Mouse (Mus musculus) heart, postnatal 0 days (tissue): Measurements from ENCODE around the gene Gnb3. TPM values are rescaled to one million over a fixed set of nuclear protein-coding genes. Genes with fewer than 3 reads are reported as not detected.

Experiments used
- ATAC-seq: fragments of 200-750 bp; cut with Nextera tagmentation; 2 replicates; pipeline ENCODE4 v1.8.0; 2017; ENCODE audit warnings: low read depth, moderate number of reproducible peaks, moderate library complexity; ENCODE audit not compliant: insufficient read depth
- DNase-seq: peaks from one replicate; pipeline ENCODE4 v3.0.0-alpha.2; 2016; ENCODE audit warnings: low spot score
- H3K27ac ChIP-seq: fragments of 300-500 bp; sonication (generic); 2 replicates; pipeline ENCODE4 v1.5.1; 2014; ENCODE audit warnings: low read depth, mild to moderate bottlenecking
- H3K27me3 ChIP-seq: fragments of 300-500 bp; sonication (generic); 2 replicates; pipeline ENCODE4 v1.6.1; 2014; ENCODE audit warnings: low read length, mixed read lengths; ENCODE audit not compliant: control insufficient read depth, insufficient read depth
- H3K36me3 ChIP-seq: fragments of 300-500 bp; sonication (generic); replicated peaks from 2 replicates; pipeline ENCODE4 v1.6.1; 2014; ENCODE audit warnings: low read length, mixed read lengths; ENCODE audit not compliant: control insufficient read depth, insufficient read depth
- H3K4me1 ChIP-seq: fragments of 300-500 bp; sonication (generic); 2 replicates; pipeline ENCODE4 v1.6.1; 2014; ENCODE audit warnings: antibody characterized with exemption; ENCODE audit not compliant: control insufficient read depth, insufficient read depth
- H3K4me2 ChIP-seq: fragments of 300-500 bp; sonication (generic); 2 replicates; pipeline ENCODE4 v1.6.1; 2014; ENCODE audit warnings: low read depth, mild to moderate bottlenecking, low read length, moderate library complexity
- H3K4me3 ChIP-seq: fragments of 300-500 bp; sonication (generic); 2 replicates; pipeline ENCODE4 v1.5.1; 2014; ENCODE audit warnings: low read depth, low read length
- H3K9ac ChIP-seq: fragments of 300-500 bp; sonication (generic); replicated peaks from 2 replicates; pipeline ENCODE4 v1.6.1; 2014; ENCODE audit warnings: low read depth, low read length, mixed read lengths
- H3K9me3 ChIP-seq: fragments of 300-500 bp; sonication (generic); replicated peaks from 2 replicates; pipeline ENCODE4 v1.6.1; 2016; ENCODE audit warnings: low read length; ENCODE audit not compliant: control insufficient read depth
- CTCF ChIP-seq: IDR thresholded peaks from 2 replicates; pipeline ENCODE4 v1.5.1; 2016; ENCODE audit warnings: antibody characterized with exemption, control low read depth, low read depth
- EP300 ChIP-seq: IDR thresholded peaks from 2 replicates; pipeline ENCODE4 v1.6.1; 2016; ENCODE audit warnings: antibody characterized with exemption, low read depth
- WGBS: fragments of 180-500 bp; shearing (Covaris S2); extraction: QIAGEN DNeasy Blood & Tissue Kit; methylation state at CpG from one replicate; pipeline ENCODE4 v1.1.7; 2014; 5-methylcytosine and 5-hydroxymethylcytosine counted together
- polyA plus RNA-seq: library from polyadenylated mRNA; unstranded; fragments of >200 nt; fragmentation: Nextera tagmentation; extraction: Ambion mirVana; gene quantifications from 2 replicates; pipeline ENCODE4 v1.2.1, GENCODE M21; 2015
- total RNA-seq: library from RNA; depleted of rRNA; stranded (reverse); fragments of >200 nt; gene quantifications from 2 replicates; pipeline ENCODE4 v1.2.3, GENCODE M21; 2014; ENCODE audit warnings: low replicate concordance

Gene Gnb3
- total and polyA plus RNA-seq, 2 experiments from 2014 or later = 3.3 to 4.2 TPM

DNA sequence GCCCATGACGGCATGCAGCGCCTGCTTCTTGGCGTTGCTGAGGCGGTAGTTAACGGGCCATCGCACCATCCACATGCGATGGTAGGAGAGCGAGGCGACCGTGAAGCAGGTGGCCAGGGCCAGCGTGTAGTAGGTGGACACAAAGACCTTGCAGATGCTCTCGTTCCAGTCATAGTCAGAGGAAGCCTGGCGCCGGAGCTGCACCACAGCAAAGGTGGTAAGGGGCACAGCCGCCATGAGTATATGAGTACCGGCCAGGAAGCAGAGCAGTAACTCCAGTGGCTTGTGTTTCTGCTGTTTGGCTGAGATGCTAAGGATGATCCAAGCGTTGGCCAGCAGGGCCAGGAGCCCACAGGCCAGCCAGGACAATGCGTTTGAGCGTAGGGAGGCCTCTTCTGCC lies 21.2 kb upstream of the Gnb3 start:
- DNase-seq (no peak), ATAC-seq (no peak)
- no peak for TF ChIP-seq CTCF
- TF ChIP-seq EP300 = no peak
- H3K9me3 ChIP-seq = no peaks in the 10 kb centered on the region
- WGBS = 88% methylated on average over 19 of the region's 19 CpGs
- H3K4me2 ChIP-seq = no peak overlapping the region
- H3K36me3 ChIP-seq = no peaks in the 10 kb centered on the region
- H3K27ac ChIP-seq = no peak overlapping the region
- H3K9ac ChIP-seq = no peak overlapping the region
- H3K4me3 ChIP-seq = no peak overlapping the region
- peaks cover 16% of the 10 kb centered on the region for H3K4me1 ChIP-seq
- peaks cover 33% of the 10 kb centered on the region for H3K27me3 ChIP-seq

DNA sequence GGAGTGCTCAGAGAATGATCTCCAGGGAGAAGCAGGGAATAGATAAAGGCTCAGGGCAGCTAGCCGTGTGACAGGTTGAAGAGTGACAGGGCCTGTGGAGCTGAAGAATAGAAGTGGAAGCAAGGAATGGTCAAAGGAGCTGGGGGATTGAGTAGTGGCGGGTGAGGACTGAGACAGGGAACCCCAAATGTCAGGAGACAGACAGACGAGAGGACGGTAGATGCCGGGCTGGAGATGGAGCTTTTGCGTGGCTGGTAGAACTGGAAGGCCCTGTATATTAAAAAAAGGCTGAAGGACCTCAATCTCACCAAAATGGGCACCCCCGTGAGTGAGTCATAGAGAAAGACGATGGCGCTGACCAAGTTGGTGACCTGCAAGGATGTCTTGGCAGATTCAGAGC lies 20.4 kb upstream of the Gnb3 start:
- DNase-seq (no peak), ATAC-seq (no peak)
- no peak overlapping the region for H3K27ac ChIP-seq
- no peaks in the 10 kb centered on the region for H3K36me3 ChIP-seq
- no peak overlapping the region for H3K4me3 ChIP-seq
- H3K9me3 ChIP-seq = no peaks in the 10 kb centered on the region
- peaks cover 18% of the 10 kb centered on the region for H3K4me1 ChIP-seq
- 82% methylated on average over 9 of the region's 9 CpGs for WGBS
- TF ChIP-seq CTCF (no peak), EP300 (no peak)
- H3K4me2 ChIP-seq = no peak overlapping the region
- H3K9ac ChIP-seq = no peak overlapping the region
- H3K27me3 ChIP-seq = peaks cover 33% of the 10 kb centered on the region

DNA sequence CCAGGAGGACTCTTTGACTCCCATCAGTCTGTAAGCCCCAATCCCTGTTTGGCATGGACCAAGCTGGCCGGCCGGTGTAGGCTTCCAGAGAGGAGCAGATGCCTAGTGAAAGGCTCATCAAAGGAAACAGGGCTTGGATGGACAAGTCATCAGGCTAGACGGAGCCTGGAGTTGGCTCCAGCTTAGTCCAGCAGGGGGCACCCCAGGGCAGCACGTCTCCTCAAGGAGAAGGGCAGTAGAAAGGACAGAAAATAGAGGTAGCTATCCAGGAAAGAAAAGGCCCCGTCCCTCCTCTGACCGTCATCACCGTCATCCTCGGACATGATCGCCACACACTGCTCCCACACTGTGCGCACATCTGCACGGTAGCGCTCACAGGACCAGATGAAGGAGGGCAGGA lies 19.6 kb upstream of the Gnb3 start:
- no peak overlapping the region for H3K4me2 ChIP-seq
- peaks cover 33% of the 10 kb centered on the region for H3K27me3 ChIP-seq
- no peak for TF ChIP-seq EP300
- peak; percentile 92 for TF ChIP-seq CTCF
- no peak overlapping the region for H3K4me3 ChIP-seq
- H3K27ac ChIP-seq = no peak overlapping the region
- peaks cover 18% of the 10 kb centered on the region for H3K4me1 ChIP-seq
- no peaks in the 10 kb centered on the region for H3K9me3 ChIP-seq
- DNase-seq (peak; percentile 75), ATAC-seq (peak; percentile 42)
- 8% methylated on average over 12 of the region's 12 CpGs for WGBS
- no peaks in the 10 kb centered on the region for H3K36me3 ChIP-seq
- H3K9ac ChIP-seq = no peak overlapping the region

DNA sequence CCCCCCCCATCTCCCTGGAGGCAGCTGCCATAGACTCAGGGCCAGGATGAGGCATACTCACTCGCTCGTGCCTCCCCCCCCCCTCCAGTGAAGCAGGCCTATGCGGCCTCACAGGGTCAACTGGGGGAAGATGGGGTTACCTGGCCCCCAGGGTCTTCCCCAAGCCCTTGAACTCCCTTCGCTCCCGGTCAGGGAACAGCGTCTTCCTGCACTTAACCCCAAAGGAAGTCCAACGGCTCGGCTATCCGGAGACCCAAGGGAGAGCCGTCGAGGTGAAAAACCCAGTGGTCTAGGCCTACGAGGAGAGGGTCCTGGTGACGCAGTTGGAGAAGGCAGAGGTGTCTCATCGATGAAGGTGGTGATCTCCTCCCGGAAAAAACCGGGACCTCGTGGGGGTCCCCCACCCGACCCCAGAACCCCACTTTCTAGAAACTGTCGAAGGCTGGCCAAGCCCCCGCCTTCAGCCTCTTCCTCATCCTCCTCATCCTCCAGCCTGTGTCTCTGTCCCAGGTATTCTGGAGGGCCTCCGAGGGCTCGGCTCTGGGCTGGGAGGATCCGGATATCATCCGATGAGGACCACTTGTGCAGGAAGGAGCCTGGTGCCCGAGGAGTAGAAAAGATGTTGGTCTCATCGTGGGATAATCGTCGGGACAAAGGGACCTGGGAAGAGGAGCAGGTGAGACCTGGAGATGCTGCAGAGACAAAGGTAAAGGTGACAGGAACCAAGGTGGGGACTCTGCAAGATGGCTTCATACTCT lies 18.7 kb upstream of the Gnb3 start:
- 66% methylated on average over 28 of the region's 28 CpGs for WGBS
- Histone ChIP-seq H3K27me3 (peaks cover 33% of the 10 kb centered on the region), H3K9me3 (no peaks in the 10 kb centered on the region), H3K4me1 (peaks cover 16% of the 10 kb centered on the region), H3K36me3 (no peaks in the 10 kb centered on the region), H3K4me3 (no peak overlapping the region), H3K27ac (no peak overlapping the region), H3K4me2 (no peak overlapping the region; the same call in 1 of the 2 replicates), H3K9ac (no peak overlapping the region)
- DNase-seq = no peak
- ATAC-seq = no peak
- no peak for TF ChIP-seq CTCF
- TF ChIP-seq EP300 = no peak

DNA sequence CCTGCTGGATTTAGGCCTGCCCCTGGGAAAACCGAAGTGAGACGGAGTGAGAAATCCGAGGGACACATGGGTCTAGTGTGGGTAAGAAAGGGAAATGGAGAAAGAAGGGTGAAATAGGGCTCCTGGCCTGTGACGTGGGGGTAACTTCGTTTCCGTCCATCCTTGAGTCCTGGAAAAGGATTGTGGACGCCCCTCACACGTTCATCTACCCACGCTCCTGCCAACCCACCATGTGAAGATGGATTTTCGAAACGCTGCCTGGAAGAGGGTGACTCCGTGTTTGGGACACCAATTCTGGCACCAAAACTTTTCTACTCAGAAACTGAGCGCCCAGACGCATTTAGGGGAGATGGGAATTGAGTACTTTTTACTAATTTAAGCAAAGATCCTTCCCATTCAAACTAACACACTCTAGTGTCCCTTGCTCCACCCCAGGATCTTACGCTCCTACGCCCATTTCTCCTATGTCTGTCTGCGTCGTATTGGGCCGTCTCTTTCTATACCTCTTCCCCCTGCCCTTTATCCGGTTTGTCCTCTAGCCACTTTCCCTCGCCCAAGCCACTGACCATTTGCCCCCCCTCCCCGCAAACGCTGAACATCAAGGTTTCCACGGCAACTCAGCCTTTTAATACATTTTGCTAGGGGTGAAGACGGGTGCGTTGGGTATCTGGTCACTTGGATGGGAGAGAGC lies 17.9 kb upstream of the Gnb3 start:
- Histone ChIP-seq H3K27me3 (peaks cover 31% of the 10 kb centered on the region), H3K4me2 (peak overlapping the region; percentile 93)
- ATAC-seq = no peak

More for the DNA sequence above, 17.9 kb upstream of the Gnb3 start:
- no peak overlapping the region for H3K9ac ChIP-seq
- H3K4me1 ChIP-seq = peaks cover 10% of the 10 kb centered on the region
- no peaks in the 10 kb centered on the region for H3K36me3 ChIP-seq
- DNase-seq = no peak
- WGBS = 34% methylated on average over 26 of the region's 26 CpGs
- peak overlapping the region; percentile 64 for H3K4me3 ChIP-seq
- TF ChIP-seq CTCF (no peak), EP300 (no peak)
- H3K27ac ChIP-seq = peak overlapping the region; percentile 5; the same call in 1 of the 2 replicates
- H3K9me3 ChIP-seq = no peaks in the 10 kb centered on the region
